Mouse (Mus musculus) embryonic facial prominence, embryonic 13.5 days (tissue): ENCODE measurements around the gene Adam15. TPM values are rescaled to one million over a fixed set of nuclear protein-coding genes. Genes with fewer than 3 reads are reported as not detected.

Experiments used
- ATAC-seq: fragments of 200-750 bp; cut with Nextera tagmentation; 2 replicates; pipeline ENCODE4 v1.8.0; 2017; ENCODE audit warnings: low read depth; ENCODE audit not compliant: insufficient number of reproducible peaks, insufficient read depth, low FRiP score, low TSS enrichment
- H3K27ac ChIP-seq: fragments of 300-500 bp; sonication (generic); 2 replicates; pipeline ENCODE4 v1.5.1; 2015; ENCODE audit warnings: moderate library complexity, mild to moderate bottlenecking, inconsistent platforms
- H3K27me3 ChIP-seq: fragments of 300-500 bp; sonication (generic); 2 replicates; pipeline ENCODE4 v1.6.1; 2015; ENCODE audit warnings: mild to moderate bottlenecking, inconsistent platforms
- H3K36me3 ChIP-seq: fragments of 300-500 bp; sonication (generic); 2 replicates; pipeline ENCODE4 v1.6.1; 2015; ENCODE audit warnings: mild to moderate bottlenecking, inconsistent platforms
- H3K4me1 ChIP-seq: fragments of 300-500 bp; sonication (generic); 2 replicates; pipeline ENCODE4 v1.6.1; 2015; ENCODE audit warnings: inconsistent platforms
- H3K4me2 ChIP-seq: fragments of 300-500 bp; sonication (generic); 2 replicates; pipeline ENCODE4 v1.6.1; 2015; ENCODE audit warnings: moderate library complexity, mild to moderate bottlenecking, inconsistent platforms
- H3K4me3 ChIP-seq: fragments of 300-500 bp; sonication (generic); 2 replicates; pipeline ENCODE4 v1.5.1; 2015; ENCODE audit warnings: mild to moderate bottlenecking, inconsistent platforms
- H3K9ac ChIP-seq: fragments of 300-500 bp; sonication (generic); 2 replicates; pipeline ENCODE4 v1.6.1; 2015; ENCODE audit warnings: mild to moderate bottlenecking, inconsistent platforms
- H3K9me3 ChIP-seq: fragments of 300-500 bp; sonication (generic); 2 replicates; pipeline ENCODE4 v1.6.1; 2016; ENCODE audit warnings: inconsistent platforms
- WGBS: fragments of 180-500 bp; shearing (Covaris S2); methylation state at CpG from one replicate; pipeline ENCODE4 v1.1.7; 2015; ENCODE audit warnings: mixed read lengths; 5-methylcytosine and 5-hydroxymethylcytosine counted together
- polyA plus RNA-seq: library from polyadenylated mRNA; unstranded; fragments of >200 nt; fragmentation: Nextera tagmentation; extraction: Ambion mirVana; gene quantifications from 2 replicates; pipeline ENCODE4 v1.2.1, GENCODE M21; 2015

Gene Adam15
- 50.8 and 52.6 TPM in 2 replicates for polyA plus RNA-seq

DNA sequence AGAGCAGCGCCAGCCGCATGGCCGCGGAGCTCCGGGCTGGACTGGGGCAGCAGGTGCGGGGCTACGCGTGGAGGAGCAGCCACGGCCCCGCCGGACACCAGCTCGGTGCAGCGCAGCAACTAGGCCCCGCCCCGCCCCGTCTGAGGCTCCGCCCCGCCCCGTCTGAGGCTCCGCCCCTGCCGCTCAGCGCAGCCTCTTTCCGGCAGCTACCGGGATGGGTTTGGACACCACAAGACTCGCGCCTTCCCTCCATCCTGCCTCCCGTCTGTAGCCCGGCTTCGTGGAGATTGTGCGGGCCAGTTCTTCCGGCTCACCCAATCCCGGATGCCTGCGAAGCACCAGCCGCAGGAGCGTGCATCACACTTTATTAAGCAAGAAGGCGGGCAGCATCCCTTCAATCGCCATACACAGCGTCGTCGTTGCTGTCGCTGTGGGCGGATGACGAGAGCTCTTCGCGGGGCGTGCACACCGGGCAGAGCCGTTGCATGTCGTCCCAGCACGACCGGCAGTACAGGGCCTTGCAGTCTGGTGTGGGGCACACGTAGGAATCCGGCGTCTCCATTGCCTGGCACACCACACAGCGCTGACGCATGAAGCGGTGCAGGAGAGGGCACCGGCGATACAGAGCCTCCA lies at the start of gene Adam15:
TSS of gene Adam15 (minus strand) at position 128 of the 633 bp plus-strand sequence.
- Histone ChIP-seq H3K36me3 (peaks cover 23% of the 10 kb centered on the region), H3K4me3 (peak within 1 kb of the TSS; percentile 69), H3K27ac (peak within 1 kb of the TSS; percentile 60), H3K9me3 (no peaks in the 10 kb centered on the region), H3K27me3 (peaks cover 21% of the 10 kb centered on the region), H3K4me2 (peak within 1 kb of the TSS; percentile 97), H3K4me1 (peaks cover 15% of the 10 kb centered on the region), H3K9ac (peak within 1 kb of the TSS; percentile 71)
- 1% methylated on average over 59 of the region's 59 CpGs for WGBS
- ATAC-seq, result peak; percentile 81

DNA sequence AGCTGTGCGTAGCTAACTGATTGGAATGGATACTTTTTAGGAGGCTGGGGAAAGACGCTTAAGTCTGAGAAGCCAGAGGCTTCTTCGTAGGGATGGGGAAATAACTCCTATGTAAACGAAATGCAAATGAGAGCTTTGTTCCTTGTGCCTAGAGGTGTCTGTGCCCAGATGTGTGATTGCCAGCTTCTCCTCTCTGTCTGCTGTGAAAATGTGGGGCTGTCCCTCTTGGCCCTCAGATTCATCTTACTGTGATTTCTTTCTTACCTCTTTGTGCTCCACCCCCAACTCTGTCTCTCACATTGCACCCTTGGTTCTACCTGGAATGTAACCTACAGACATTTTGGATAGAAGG lies 46.8 kb upstream of the Adam15 start:
- WGBS, result 1% methylated on average over 4 of the region's 4 CpGs
- no peak for ATAC-seq
- Histone ChIP-seq H3K36me3 (peaks cover 5% of the 10 kb centered on the region), H3K27ac (peak overlapping the region; percentile 60), H3K4me3 (peak overlapping the region; percentile 56), H3K4me2 (peak overlapping the region; percentile 94), H3K9me3 (no peaks in the 10 kb centered on the region), H3K4me1 (peaks cover 42% of the 10 kb centered on the region), H3K27me3 (peaks cover 15% of the 10 kb centered on the region), H3K9ac (peak overlapping the region; percentile 70)

DNA sequence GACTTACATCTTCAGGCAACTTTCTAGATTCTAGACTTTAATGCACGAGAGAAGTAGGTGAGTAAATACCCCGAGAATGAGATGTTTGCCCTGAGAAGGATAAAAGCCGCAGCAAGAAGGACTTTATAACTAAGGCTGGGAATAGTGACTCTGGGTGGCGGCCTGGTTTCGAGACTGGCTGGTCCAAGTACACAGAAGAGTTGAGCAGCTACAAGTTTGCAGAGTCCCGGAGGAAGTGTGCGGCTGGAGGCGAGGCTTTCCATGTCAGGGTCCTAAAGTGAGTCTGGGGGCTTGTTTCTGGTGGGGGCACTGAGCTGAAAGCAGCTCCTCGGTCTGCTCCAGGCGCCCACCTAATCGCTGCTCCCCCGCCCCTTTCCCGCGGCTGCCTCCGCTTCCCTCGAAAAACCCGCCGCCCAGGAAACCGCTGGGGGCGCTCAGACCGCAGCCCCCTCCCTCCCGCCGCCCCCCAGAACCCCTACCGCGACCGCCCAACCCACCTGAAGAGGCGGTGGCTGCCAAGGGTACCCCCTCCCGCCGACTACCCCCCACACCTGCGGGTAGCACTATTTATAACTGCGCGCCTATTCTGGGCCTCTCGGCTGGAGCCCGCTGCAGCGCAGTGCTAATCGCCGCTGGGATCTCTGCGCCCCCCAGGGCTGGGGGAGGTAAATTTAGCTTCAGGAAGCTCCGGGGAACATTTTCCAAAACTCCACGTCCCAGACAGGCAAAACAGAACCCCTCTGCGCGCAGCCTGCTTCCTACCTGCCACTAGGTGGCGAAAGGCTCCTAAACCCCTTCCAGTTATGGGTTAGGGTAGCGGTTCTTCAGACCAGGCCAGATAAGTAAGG lies 46.2 kb upstream of the Adam15 start:
- H3K4me1 ChIP-seq, result peaks cover 48% of the 10 kb centered on the region
- ATAC-seq, result peak; percentile 34; the same call in 1 of the 2 replicates

DNA sequence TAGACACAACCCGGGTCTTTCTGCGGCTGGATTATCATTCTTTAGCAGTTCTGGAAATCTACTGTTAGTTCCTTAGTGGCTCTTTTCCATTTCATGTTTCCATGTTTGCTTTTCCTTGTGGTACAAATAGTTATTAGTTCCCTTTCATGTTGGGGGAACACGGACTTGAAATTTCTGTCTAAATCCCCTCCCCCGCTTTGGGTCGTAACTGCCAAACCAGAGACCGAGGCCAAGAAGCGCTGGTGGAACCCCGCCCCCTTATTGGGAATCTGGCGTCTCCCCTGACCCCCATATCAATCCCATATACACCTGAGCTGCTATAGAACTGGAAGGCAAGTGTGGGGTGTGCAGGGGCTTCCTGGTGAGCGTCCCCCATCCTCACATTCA lies 45.6 kb upstream of the Adam15 start:
- no peak for ATAC-seq
- WGBS, result 1% methylated on average over 10 of the region's 10 CpGs
- Histone ChIP-seq H3K27ac (peak overlapping the region; percentile 89), H3K27me3 (peaks cover 27% of the 10 kb centered on the region), H3K9me3 (no peaks in the 10 kb centered on the region), H3K9ac (peak overlapping the region; percentile 70), H3K4me2 (peak overlapping the region; percentile 94), H3K36me3 (no peaks in the 10 kb centered on the region), H3K4me3 (peak overlapping the region; percentile 56), H3K4me1 (peaks cover 54% of the 10 kb centered on the region)

More for the DNA sequence above, 46.2 kb upstream of the Adam15 start:
- peak overlapping the region; percentile 94 for H3K4me2 ChIP-seq
- H3K4me3 ChIP-seq, result peak overlapping the region; percentile 56
- peak overlapping the region; percentile 70 for H3K9ac ChIP-seq
- peaks cover 21% of the 10 kb centered on the region for H3K27me3 ChIP-seq
- H3K9me3 ChIP-seq, result no peaks in the 10 kb centered on the region
- no peaks in the 10 kb centered on the region; the same call in 1 of the 2 replicates for H3K36me3 ChIP-seq
- peak overlapping the region; percentile 89 for H3K27ac ChIP-seq
- under 1% methylated on average over 44 of the region's 44 CpGs for WGBS

DNA sequence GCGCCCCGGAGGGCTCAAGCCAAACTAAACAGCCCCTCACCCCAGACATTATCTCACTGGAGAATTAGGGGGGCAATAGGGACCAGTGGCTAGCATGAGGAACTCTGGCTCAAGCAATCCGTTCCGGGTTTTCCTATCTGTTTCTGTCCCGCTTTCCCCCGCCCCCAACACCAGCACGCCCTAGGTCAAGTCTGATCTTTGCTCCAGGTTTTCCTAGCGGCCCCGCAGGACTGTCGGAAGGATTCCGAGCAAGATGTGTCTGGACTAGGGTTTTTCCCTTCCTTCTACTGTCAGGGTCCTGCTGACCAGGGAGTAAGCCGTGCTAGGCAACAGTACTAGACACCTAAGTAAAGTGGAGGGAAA lies 45.1 kb upstream of the Adam15 start:
- peak overlapping the region; percentile 69 for H3K9ac ChIP-seq
- 0% methylated on average over 12 of the region's 12 CpGs for WGBS
- peaks cover 57% of the 10 kb centered on the region for H3K4me1 ChIP-seq
- peak overlapping the region; percentile 56 for H3K4me3 ChIP-seq
- peak overlapping the region; percentile 89 for H3K27ac ChIP-seq
- no peaks in the 10 kb centered on the region for H3K36me3 ChIP-seq
- H3K9me3 ChIP-seq, result no peaks in the 10 kb centered on the region
- ATAC-seq, result no peak
- peaks cover 29% of the 10 kb centered on the region for H3K27me3 ChIP-seq
- H3K4me2 ChIP-seq, result peak overlapping the region; percentile 94

DNA sequence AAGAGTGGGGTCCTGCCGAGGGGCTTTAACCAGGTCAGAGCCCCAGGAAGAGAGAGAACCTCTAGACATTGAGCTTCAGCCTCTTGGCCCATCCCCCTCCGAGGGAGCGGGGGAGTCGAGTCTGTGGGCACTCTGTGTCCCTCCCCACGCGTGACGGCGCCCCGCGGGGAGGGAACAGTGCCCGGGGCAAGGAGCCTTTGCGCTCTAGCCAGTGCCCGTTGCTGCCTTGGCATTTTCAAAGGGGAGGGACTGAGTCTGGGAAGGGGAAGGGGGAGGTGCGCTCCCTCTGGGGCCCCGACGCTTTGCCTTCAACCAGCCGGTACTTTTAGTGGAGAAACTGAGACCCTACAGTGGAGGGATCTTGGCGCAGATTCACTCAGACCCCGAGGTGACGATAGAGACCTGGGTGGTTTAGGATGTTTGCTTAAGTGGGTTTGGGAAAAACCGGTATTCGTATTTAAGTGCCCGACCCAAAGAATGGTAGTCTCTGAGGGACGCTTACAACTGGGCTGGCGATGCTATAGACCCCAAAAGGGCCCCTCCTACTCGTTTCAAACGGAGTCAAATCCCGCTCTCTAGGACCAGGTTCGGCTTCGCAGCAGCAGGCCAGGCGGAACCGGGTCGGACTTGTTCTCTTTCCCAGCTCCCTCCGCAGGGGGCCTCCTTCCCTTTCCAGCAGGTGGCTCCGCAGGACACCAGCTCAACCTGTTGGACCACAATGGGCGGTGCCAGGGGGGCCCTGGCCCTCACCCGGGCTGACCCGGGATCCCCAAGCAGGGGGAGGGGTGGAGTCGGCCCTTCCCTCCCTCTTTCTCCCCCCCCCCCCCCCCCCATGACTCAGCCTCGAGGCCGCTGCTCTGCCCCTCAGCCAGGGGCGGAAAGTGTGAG lies 44.5 kb upstream of the Adam15 start, which contains the start of gene Zbtb7b:
TSS of gene Zbtb7b (minus strand) at position 771 of the 888 bp plus-strand sequence.
- peak; percentile 53 for ATAC-seq
- Histone ChIP-seq H3K9ac (peak within 1 kb of the TSS; percentile 70), H3K27ac (peak within 1 kb of the TSS; percentile 89), H3K9me3 (no peaks in the 10 kb centered on the region), H3K4me3 (peak within 1 kb of the TSS; percentile 56), H3K4me2 (peak within 1 kb of the TSS; percentile 94), H3K4me1 (peaks cover 57% of the 10 kb centered on the region), H3K27me3 (peaks cover 29% of the 10 kb centered on the region), H3K36me3 (no peaks in the 10 kb centered on the region)
- under 1% methylated on average over 40 of the region's 42 CpGs for WGBS

DNA sequence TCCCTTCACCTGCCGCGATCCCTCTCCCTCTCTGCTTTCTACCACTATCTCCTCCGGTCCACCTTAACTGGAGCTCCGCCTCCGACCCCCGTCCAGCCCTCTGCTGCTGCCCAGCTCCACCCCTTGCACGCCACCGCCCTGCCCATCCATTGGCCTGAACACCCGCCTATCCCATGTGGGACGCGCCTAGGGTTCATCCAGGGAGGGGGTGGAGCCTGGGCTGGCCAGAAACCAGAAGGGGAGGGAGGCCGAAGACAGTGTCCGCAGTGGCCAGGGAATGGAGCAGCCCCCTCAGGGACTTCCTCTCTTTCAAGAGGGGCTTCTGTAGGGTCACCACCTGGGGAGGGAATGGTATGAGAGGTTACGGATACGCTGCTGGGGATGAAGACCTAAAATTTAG lies 43.8 kb upstream of the Adam15 start:
- peaks cover 29% of the 10 kb centered on the region for H3K27me3 ChIP-seq
- peak overlapping the region; percentile 69 for H3K9ac ChIP-seq
- peak; percentile 91 for ATAC-seq
- H3K4me2 ChIP-seq, result peak overlapping the region; percentile 94
- peaks cover 57% of the 10 kb centered on the region for H3K4me1 ChIP-seq
- H3K9me3 ChIP-seq, result no peaks in the 10 kb centered on the region
- under 1% methylated on average over 15 of the region's 15 CpGs for WGBS
- H3K36me3 ChIP-seq, result no peaks in the 10 kb centered on the region
- H3K27ac ChIP-seq, result peak overlapping the region; percentile 89
- peak overlapping the region; percentile 56 for H3K4me3 ChIP-seq

DNA sequence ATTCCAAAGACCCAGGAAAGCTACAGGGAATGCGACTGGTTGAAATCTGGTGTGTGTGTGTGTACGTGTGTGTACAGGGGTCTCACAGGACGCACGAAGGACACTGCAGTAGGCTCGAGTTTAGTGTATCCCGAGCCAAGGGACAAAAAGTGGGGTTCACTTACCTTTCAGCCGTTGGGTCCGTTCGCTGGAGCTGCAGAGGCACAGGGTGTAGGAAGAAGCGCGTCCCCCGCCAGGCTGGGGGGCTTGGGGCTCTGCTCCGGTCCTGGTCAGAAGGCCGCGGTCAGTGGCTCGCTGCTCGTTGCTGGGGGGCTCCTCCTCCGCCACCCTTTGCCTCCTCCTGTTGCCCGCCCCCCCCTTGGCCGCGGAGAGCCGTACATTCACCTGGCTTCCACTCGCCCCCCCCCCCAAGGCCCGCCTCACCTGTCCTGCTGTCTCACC lies 43.1 kb upstream of the Adam15 start:
- Histone ChIP-seq H3K9me3 (no peaks in the 10 kb centered on the region), H3K4me3 (peak overlapping the region; percentile 56), H3K4me1 (peaks cover 59% of the 10 kb centered on the region), H3K4me2 (peak overlapping the region; percentile 94), H3K9ac (peak overlapping the region; percentile 68), H3K27ac (peak overlapping the region; percentile 62; the same call in 1 of the 2 replicates), H3K27me3 (peaks cover 29% of the 10 kb centered on the region), H3K36me3 (no peaks in the 10 kb centered on the region)
- under 1% methylated on average over 20 of the region's 24 CpGs for WGBS
- no peak for ATAC-seq

DNA sequence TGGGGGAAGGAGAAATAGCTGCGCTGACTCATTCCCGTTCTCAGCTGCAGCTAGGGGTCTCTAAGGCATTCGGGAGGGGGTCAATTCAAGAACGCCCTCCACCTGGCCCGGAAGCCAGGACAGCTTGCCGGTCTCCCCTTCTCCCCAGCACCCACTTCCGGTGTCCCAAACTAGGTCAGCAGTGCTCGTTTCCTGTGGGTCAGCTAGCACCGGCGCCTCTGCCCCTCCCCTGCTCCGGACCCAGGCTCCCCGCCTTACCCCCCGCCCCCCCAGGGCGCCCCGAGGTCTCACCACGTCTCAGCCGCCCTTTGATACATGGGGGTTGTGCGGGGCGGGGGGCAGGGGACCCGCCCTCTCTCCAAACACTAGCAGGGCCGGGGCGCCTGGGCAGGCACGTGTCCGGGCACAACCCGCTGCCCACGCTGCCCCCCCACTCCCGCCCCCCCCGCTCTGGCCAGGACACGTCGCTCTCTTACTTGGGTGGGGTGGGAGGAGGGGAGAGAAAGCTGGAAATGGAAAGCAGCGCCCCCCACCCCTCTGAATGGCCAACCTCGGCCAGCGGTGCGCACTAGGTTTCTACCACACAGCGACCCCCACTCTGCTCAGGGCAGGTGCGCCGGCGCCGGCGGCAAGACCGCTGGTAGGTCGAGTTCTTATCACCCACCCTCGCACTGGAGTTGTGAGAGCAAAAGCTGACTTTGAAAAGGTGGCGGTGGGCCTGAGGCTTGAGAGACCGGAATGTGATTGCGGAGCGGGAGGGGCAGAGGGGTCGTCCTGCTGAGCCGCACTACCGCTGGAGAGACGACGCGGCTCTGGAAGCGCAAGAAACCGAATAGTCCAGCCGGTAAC lies 42.1 kb upstream of the Adam15 start:
- ATAC-seq, result no peak
- Histone ChIP-seq H3K27ac (peak overlapping the region; percentile 22; the same call in 1 of the 2 replicates), H3K9me3 (no peaks in the 10 kb centered on the region), H3K4me1 (peaks cover 68% of the 10 kb centered on the region), H3K4me3 (peak overlapping the region; percentile 56), H3K9ac (peak overlapping the region; percentile 68), H3K36me3 (no peaks in the 10 kb centered on the region), H3K4me2 (peak overlapping the region; percentile 94), H3K27me3 (peaks cover 29% of the 10 kb centered on the region)
- under 1% methylated on average over 54 of the region's 56 CpGs for WGBS
